Comparison of ENCODE assay signal across 12 mouse cellular contexts in the genomic region with DNA sequence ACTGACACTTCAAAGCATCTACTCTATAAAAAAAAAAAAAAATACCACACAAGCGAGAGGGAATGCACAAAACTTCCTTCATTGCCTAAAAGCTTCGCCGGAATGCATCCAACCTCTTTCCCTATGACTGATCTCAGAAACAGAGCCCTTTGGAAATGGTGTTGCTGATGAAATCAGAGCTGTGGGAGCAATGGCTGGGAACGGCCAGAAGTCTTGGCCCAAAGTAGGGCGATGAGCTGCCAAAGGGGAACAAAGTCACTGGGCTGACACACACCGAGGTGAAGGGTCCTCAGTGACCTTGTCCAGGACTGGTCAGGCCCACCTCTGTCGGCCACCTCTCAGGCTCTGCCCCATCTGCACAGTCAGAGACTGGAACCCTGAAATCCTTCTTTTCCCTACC.
A peak's percentile ranks its signal among the peaks of the same experiment; 100 is the strongest.
DNase-seq lines count a peak whose midpoint lies in the region; ATAC-seq and TF ChIP-seq lines count a peak whose summit lies in the region.
"Had no signal": no experiment of that assay in that cellular context is flagged by ENCODE, and none has a peak within 500 bp of the region (broad histone marks: within the 10 kb centered on the region; RNA-seq: fewer than 3 reads in every experiment).

No protein-coding gene starts in this region.

- no peak overlapping the region for H3K4me2 ChIP-seq in kidney, embryonic 15.5 days

- intact Hi-C loops in heart, postnatal 14 days (cut with DNase I) = no loop called here

- no peak overlapping the region for H3K27ac ChIP-seq in kidney, embryonic 15.5 days
- no peak overlapping the region for H3K27ac ChIP-seq in layer of hippocampus, adult 2 months

- no peak overlapping the region for H3K4me3 ChIP-seq in kidney, embryonic 15.5 days (replicated peaks)
- H3K4me3 ChIP-seq in layer of hippocampus, adult 2 months = no peak overlapping the region
- H3K4me3 ChIP-seq: erythroblast, embryonic 14.5 days had no signal

- no peak overlapping the region for H3K9ac ChIP-seq in kidney, embryonic 15.5 days

- DNase-seq in kidney, adult 9 months = peak; percentile 23
- peak; percentile 20 to 53 for DNase-seq in adrenal gland, postnatal 36 days
- DNase-seq in heart, postnatal 14 days = peak; percentile 27 to 49
- DNase-seq in ovary, postnatal 10 days (ENCODE audit: low spot score) = peak; percentile 17
- DNase-seq in layer of hippocampus, adult 2 months (ENCODE audit: low spot score in 2 of 2) = no peak
- DNase-seq in cerebellum, postnatal 4 days (ENCODE audit: low spot score in 2 of 2) = no peak
- DNase-seq in layer of hippocampus, adult 8-10 months (ENCODE audit: low spot score in 2 of 2) = no peak
- DNase-seq: cerebellum, adult 9-10 months; liver had no signal

- peaks cover 4% of the 10 kb centered on the region; the same call in 1 of the 2 replicates for H3K4me1 ChIP-seq in kidney, embryonic 15.5 days

- no peak for TF ChIP-seq CTCF in layer of hippocampus, adult 2 months (conservative IDR thresholded peaks at IDR 0.05)

- no peaks in the 10 kb centered on the region for H3K27me3 ChIP-seq in kidney, embryonic 15.5 days

- ATAC-seq in kidney, embryonic 15.5 days (replicated peaks; ENCODE audit: low FRiP score) = no peak
- ATAC-seq: CD4-positive, CD25-positive, alpha-beta regulatory T cell, adult 4 months had no signal

- no peaks in the 10 kb centered on the region for H3K36me3 ChIP-seq in kidney, embryonic 15.5 days

- H3K9me3 ChIP-seq in kidney, embryonic 15.5 days (replicated peaks) = no peaks in the 10 kb centered on the region

- WGBS in kidney, embryonic 15.5 days = 56% methylated on average over 7 of the region's 7 CpGs

Comparison
In these comparisons a context has a peak if more than half of its experiments do, and no peak if none do; other contexts are left out.
1. DNase-seq: peak in kidney, adult 9 months (single experiment), adrenal gland, postnatal 36 days (2 of 2), heart, postnatal 14 days (2 of 2) and ovary, postnatal 10 days (single experiment); none in layer of hippocampus, adult 2 months (0 of 2), cerebellum, postnatal 4 days (0 of 2) and layer of hippocampus, adult 8-10 months (0 of 2).